Mouse (Mus musculus): Measurements from ENCODE around the gene Frmpd3. TPM values are rescaled to one million over a fixed set of nuclear protein-coding genes. Genes with fewer than 3 reads are reported as not detected.

Frmpd3 gene
- polyA plus RNA-seq, 1 experiment from 2014 or later, result 0.63 TPM

- no peak for DNase-seq (ENCODE audit: low spot score)
- Histone ChIP-seq H3K9me3 (ENCODE audit: control insufficient read depth, low read length) (no peaks in the 10 kb centered on the region), H3K27me3 (ENCODE audit: control insufficient read depth, insufficient read depth, low read length) (no peaks in the 10 kb centered on the region; the same call in 1 of the 2 replicates), H3K4me1 (replicated peaks; ENCODE audit: control insufficient read depth, insufficient read depth, low read length) (no peaks in the 10 kb centered on the region), H3K4me3 (ENCODE audit: low read depth, low read length) (no peak overlapping the region), H3K9ac (ENCODE audit: low read length) (no peak overlapping the region), H3K27ac (ENCODE audit: low read depth, low read length) (no peak overlapping the region), H3K36me3 (ENCODE audit: control insufficient read depth, insufficient read depth, low read length) (no peaks in the 10 kb centered on the region), H3K4me2 (ENCODE audit: low read depth, low read length, severe bottlenecking) (no peak overlapping the region)
- no peak for ATAC-seq (replicated peaks; ENCODE audit: low FRiP score)
- WGBS, result 88% methylated on average over 12 of the region's 12 CpGs
These were observed 88.4 kb downstream of the Frmpd3 start for GRCm38 (mm10) chrX:140430506-140430905.

- ATAC-seq (replicated peaks; ENCODE audit: low FRiP score) (no peak), DNase-seq (ENCODE audit: low spot score) (no peak)
- Histone ChIP-seq H3K4me3 (ENCODE audit: low read depth, low read length) (no peak overlapping the region), H3K4me1 (replicated peaks; ENCODE audit: control insufficient read depth, insufficient read depth, low read length) (no peaks in the 10 kb centered on the region), H3K27ac (ENCODE audit: low read depth, low read length) (no peak overlapping the region), H3K9ac (ENCODE audit: low read length) (no peak overlapping the region), H3K9me3 (ENCODE audit: control insufficient read depth, low read length) (no peaks in the 10 kb centered on the region), H3K36me3 (ENCODE audit: control insufficient read depth, insufficient read depth, low read length) (no peaks in the 10 kb centered on the region), H3K4me2 (ENCODE audit: low read depth, low read length, severe bottlenecking) (no peak overlapping the region), H3K27me3 (ENCODE audit: control insufficient read depth, insufficient read depth, low read length) (no peaks in the 10 kb centered on the region; the same call in 1 of the 2 replicates)
- 79% methylated on average over 15 of the region's 15 CpGs for WGBS
These were observed 89.9 kb downstream of the Frmpd3 start for GRCm38 (mm10) chrX:140431981-140432380.

- ATAC-seq (replicated peaks; ENCODE audit: low FRiP score) (no peak), DNase-seq (ENCODE audit: low spot score) (no peak)
- Histone ChIP-seq H3K27ac (ENCODE audit: low read depth, low read length) (no peak overlapping the region), H3K9ac (ENCODE audit: low read length) (no peak overlapping the region), H3K9me3 (ENCODE audit: control insufficient read depth, low read length) (no peaks in the 10 kb centered on the region), H3K4me2 (ENCODE audit: low read depth, low read length, severe bottlenecking) (no peak overlapping the region), H3K4me3 (ENCODE audit: low read depth, low read length) (no peak overlapping the region), H3K27me3 (ENCODE audit: control insufficient read depth, insufficient read depth, low read length) (no peaks in the 10 kb centered on the region; the same call in 1 of the 2 replicates), H3K36me3 (ENCODE audit: control insufficient read depth, insufficient read depth, low read length) (no peaks in the 10 kb centered on the region), H3K4me1 (replicated peaks; ENCODE audit: control insufficient read depth, insufficient read depth, low read length) (no peaks in the 10 kb centered on the region)
- 93% methylated on average over 11 of the region's 11 CpGs for WGBS
These were observed 90.7 kb downstream of the Frmpd3 start for GRCm38 (mm10) chrX:140432786-140433185.

GRCm38 (mm10) chrX:140437906-140438305, 95.8 kb downstream of the Frmpd3 start:
- no peak overlapping the region for H3K4me2 ChIP-seq (ENCODE audit: low read depth, low read length, severe bottlenecking)
- H3K9me3 ChIP-seq (ENCODE audit: control insufficient read depth, low read length), result no peaks in the 10 kb centered on the region
- DNase-seq (ENCODE audit: low spot score), result no peak
- H3K27ac ChIP-seq (ENCODE audit: low read depth, low read length), result no peak overlapping the region
- H3K27me3 ChIP-seq (ENCODE audit: control insufficient read depth, insufficient read depth, low read length), result no peaks in the 10 kb centered on the region; the same call in 1 of the 2 replicates
- H3K4me1 ChIP-seq (replicated peaks; ENCODE audit: control insufficient read depth, insufficient read depth, low read length), result no peaks in the 10 kb centered on the region
- H3K4me3 ChIP-seq (ENCODE audit: low read depth, low read length), result no peak overlapping the region
- H3K36me3 ChIP-seq (ENCODE audit: control insufficient read depth, insufficient read depth, low read length), result no peaks in the 10 kb centered on the region
- ATAC-seq (replicated peaks; ENCODE audit: low FRiP score), result no peak
- no peak overlapping the region for H3K9ac ChIP-seq (ENCODE audit: low read length)

GRCm38 (mm10) chrX:140445551-140445950, 103.5 kb downstream of the Frmpd3 start:
- 63% methylated on average over 13 of the region's 13 CpGs for WGBS
- Histone ChIP-seq H3K4me1 (replicated peaks; ENCODE audit: control insufficient read depth, insufficient read depth, low read length) (no peaks in the 10 kb centered on the region), H3K36me3 (ENCODE audit: control insufficient read depth, insufficient read depth, low read length) (no peaks in the 10 kb centered on the region), H3K27ac (ENCODE audit: low read depth, low read length) (no peak overlapping the region), H3K9ac (ENCODE audit: low read length) (no peak overlapping the region), H3K27me3 (ENCODE audit: control insufficient read depth, insufficient read depth, low read length) (no peaks in the 10 kb centered on the region), H3K9me3 (ENCODE audit: control insufficient read depth, low read length) (no peaks in the 10 kb centered on the region), H3K4me3 (ENCODE audit: low read depth, low read length) (no peak overlapping the region), H3K4me2 (ENCODE audit: low read depth, low read length, severe bottlenecking) (no peak overlapping the region)
- ATAC-seq (replicated peaks; ENCODE audit: low FRiP score), result no peak
- no peak for DNase-seq (ENCODE audit: low spot score)

GRCm38 (mm10) chrX:140450071-140450470, 108.0 kb downstream of the Frmpd3 start:
- Histone ChIP-seq H3K4me2 (ENCODE audit: low read depth, low read length, severe bottlenecking) (no peak overlapping the region), H3K27ac (ENCODE audit: low read depth, low read length) (no peak overlapping the region), H3K27me3 (ENCODE audit: control insufficient read depth, insufficient read depth, low read length) (no peaks in the 10 kb centered on the region), H3K36me3 (ENCODE audit: control insufficient read depth, insufficient read depth, low read length) (no peaks in the 10 kb centered on the region), H3K4me3 (ENCODE audit: low read depth, low read length) (no peak overlapping the region), H3K4me1 (replicated peaks; ENCODE audit: control insufficient read depth, insufficient read depth, low read length) (no peaks in the 10 kb centered on the region), H3K9me3 (ENCODE audit: control insufficient read depth, low read length) (no peaks in the 10 kb centered on the region), H3K9ac (ENCODE audit: low read length) (no peak overlapping the region)
- ATAC-seq (replicated peaks; ENCODE audit: low FRiP score), result no peak
- no peak for DNase-seq (ENCODE audit: low spot score)
- 80% methylated on average over 3 of the region's 3 CpGs for WGBS

- WGBS, result 23% methylated on average over 26 of the region's 26 CpGs
- DNase-seq (ENCODE audit: low spot score), result peak; percentile 90
- H3K4me2 ChIP-seq (ENCODE audit: low read depth, low read length, severe bottlenecking), result peak within 1 kb of the TSS; percentile 53
- no peaks in the 10 kb centered on the region for H3K36me3 ChIP-seq (ENCODE audit: control insufficient read depth, insufficient read depth, low read length)
- no peaks in the 10 kb centered on the region for H3K9me3 ChIP-seq (ENCODE audit: control insufficient read depth, low read length)
- ATAC-seq (replicated peaks; ENCODE audit: low FRiP score), result peak; percentile 96
- H3K4me3 ChIP-seq (ENCODE audit: low read depth, low read length), result peak within 1 kb of the TSS; percentile 48
- no peaks in the 10 kb centered on the region for H3K4me1 ChIP-seq (replicated peaks; ENCODE audit: control insufficient read depth, insufficient read depth, low read length)
- no peaks in the 10 kb centered on the region; the same call in 1 of the 2 replicates for H3K27me3 ChIP-seq (ENCODE audit: control insufficient read depth, insufficient read depth, low read length)
- peak within 1 kb of the TSS; percentile 65 for H3K9ac ChIP-seq (ENCODE audit: low read length)
- H3K27ac ChIP-seq (ENCODE audit: low read depth, low read length), result no peak within 1 kb of the TSS
These were observed 114.2 kb downstream of the Frmpd3 start, which contains the start of gene Prps1 for GRCm38 (mm10) chrX:140456279-140456731. Gene Prps1, plus strand, starts transcription at chrX:140456613.

GRCm38 (mm10) chrX:140456751-140457491, 114.9 kb downstream of the Frmpd3 start:
- Histone ChIP-seq H3K4me1 (replicated peaks; ENCODE audit: control insufficient read depth, insufficient read depth, low read length) (no peaks in the 10 kb centered on the region), H3K9me3 (ENCODE audit: control insufficient read depth, low read length) (no peaks in the 10 kb centered on the region), H3K4me2 (ENCODE audit: low read depth, low read length, severe bottlenecking) (peak overlapping the region; percentile 53), H3K27me3 (ENCODE audit: control insufficient read depth, insufficient read depth, low read length) (no peaks in the 10 kb centered on the region; the same call in 1 of the 2 replicates), H3K36me3 (ENCODE audit: control insufficient read depth, insufficient read depth, low read length) (no peaks in the 10 kb centered on the region), H3K27ac (ENCODE audit: low read depth, low read length) (no peak overlapping the region), H3K4me3 (ENCODE audit: low read depth, low read length) (peak overlapping the region; percentile 48), H3K9ac (ENCODE audit: low read length) (peak overlapping the region; percentile 65)
- peak; percentile 66 for ATAC-seq (replicated peaks; ENCODE audit: low FRiP score)
- 20% methylated on average over 39 of the region's 39 CpGs for WGBS
- peak; percentile 59 for DNase-seq (ENCODE audit: low spot score)

GRCm38 (mm10) chrX:140457502-140457901, 115.4 kb downstream of the Frmpd3 start:
- H3K4me2 ChIP-seq (ENCODE audit: low read depth, low read length, severe bottlenecking), result peak overlapping the region; percentile 53
- peak overlapping the region; percentile 48 for H3K4me3 ChIP-seq (ENCODE audit: low read depth, low read length)
- H3K4me1 ChIP-seq (replicated peaks; ENCODE audit: control insufficient read depth, insufficient read depth, low read length), result no peaks in the 10 kb centered on the region
- no peak for DNase-seq (ENCODE audit: low spot score)
- H3K27me3 ChIP-seq (ENCODE audit: control insufficient read depth, insufficient read depth, low read length), result no peaks in the 10 kb centered on the region; the same call in 1 of the 2 replicates
- 16% methylated on average over 12 of the region's 12 CpGs for WGBS
- no peaks in the 10 kb centered on the region for H3K36me3 ChIP-seq (ENCODE audit: control insufficient read depth, insufficient read depth, low read length)
- no peak overlapping the region for H3K27ac ChIP-seq (ENCODE audit: low read depth, low read length)
- no peaks in the 10 kb centered on the region for H3K9me3 ChIP-seq (ENCODE audit: control insufficient read depth, low read length)
- peak overlapping the region; percentile 65 for H3K9ac ChIP-seq (ENCODE audit: low read length)
- no peak for ATAC-seq (replicated peaks; ENCODE audit: low FRiP score)

All from forebrain, embryonic 11.5 days (tissue).